Comparison of ENCODE assay signal across 10 mouse cellular contexts in the genomic region with DNA sequence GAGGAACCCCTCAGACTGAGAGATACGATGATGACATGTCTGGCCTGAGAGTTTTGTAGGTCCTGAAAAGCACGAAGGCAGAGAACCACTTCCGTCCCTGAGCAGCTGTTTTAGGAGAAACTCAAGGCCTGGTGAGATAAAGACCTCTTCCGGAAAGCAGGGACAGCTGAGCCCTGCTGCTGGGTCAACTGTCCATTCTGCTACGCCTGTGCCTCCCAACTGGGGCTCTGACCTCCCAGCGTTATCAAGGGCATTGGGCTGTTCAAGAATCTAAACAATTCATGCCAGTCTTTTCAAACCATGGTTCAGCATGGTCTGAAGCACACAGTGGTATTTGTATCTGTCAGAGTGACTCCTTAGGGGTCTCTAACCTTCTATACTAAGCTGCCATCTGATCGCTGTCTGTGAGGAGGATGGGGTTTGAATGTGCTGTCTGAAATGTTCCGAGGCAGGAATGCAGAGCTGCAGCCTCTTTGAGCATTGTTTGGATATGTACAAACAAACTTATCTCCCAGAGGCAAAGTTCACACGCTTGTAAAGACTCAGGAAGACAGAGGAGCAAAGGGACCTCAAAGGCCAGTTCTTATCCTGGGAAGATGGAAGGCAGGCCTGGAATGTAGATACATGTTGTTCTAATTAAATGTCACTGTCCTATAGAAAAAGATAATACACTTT.
A peak's percentile ranks its signal among the peaks of the same experiment; 100 is the strongest.
DNase-seq lines count a peak whose midpoint lies in the region; ATAC-seq and TF ChIP-seq lines count a peak whose summit lies in the region.
"Had no signal": no experiment of that assay in that cellular context is flagged by ENCODE, and none has a peak within 500 bp of the region (broad histone marks: within the 10 kb centered on the region; RNA-seq: fewer than 3 reads in every experiment).

No protein-coding gene starts in this region.

- H3K36me3 ChIP-seq in embryonic facial prominence, embryonic 15.5 days = no peaks in the 10 kb centered on the region
- H3K36me3 ChIP-seq: G1E had no signal

- 50% methylated on average over 9 of the region's 9 CpGs for WGBS in embryonic facial prominence, embryonic 15.5 days
- WGBS in cerebellum, adult 2 months = 69% methylated on average over 9 of the region's 9 CpGs

- ATAC-seq in embryonic facial prominence, embryonic 15.5 days (ENCODE audit: insufficient number of reproducible peaks, low FRiP score, low TSS enrichment, low read depth) = no peak
- ATAC-seq in monocyte, adult 5-6 weeks (replicated peaks; ENCODE audit: insufficient number of reproducible peaks, low FRiP score, low TSS enrichment, poor library complexity, severe bottlenecking) = no peak

- peak overlapping the region; percentile 28; the same call in 1 of the 2 replicates for H3K27ac ChIP-seq in embryonic facial prominence, embryonic 15.5 days (replicated peaks)
- H3K27ac ChIP-seq in cerebellum, adult 2 months (ENCODE audit: insufficient read depth, low read length) = no peak overlapping the region
- H3K27ac ChIP-seq: macrophage had no signal

- H3K4me3 ChIP-seq in embryonic facial prominence, embryonic 15.5 days (replicated peaks) = no peak overlapping the region
- H3K4me3 ChIP-seq in cerebellum, adult 2 months (replicated peaks; ENCODE audit: insufficient read depth, low read depth, low read length) = no peak overlapping the region

- no peaks in the 10 kb centered on the region for H3K9me3 ChIP-seq in embryonic facial prominence, embryonic 15.5 days (replicated peaks)
- H3K9me3 ChIP-seq: G1E had no signal

- H3K4me1 ChIP-seq in embryonic facial prominence, embryonic 15.5 days = peaks cover 22% of the 10 kb centered on the region
- no peaks in the 10 kb centered on the region for H3K4me1 ChIP-seq in cerebellum, adult 2 months (ENCODE audit: control insufficient read depth, insufficient read depth, low read length)

- no peak for TF ChIP-seq CTCF in cerebellum, adult 2 months (IDR thresholded peaks at IDR 0.05; ENCODE audit: borderline replicate concordance, insufficient read depth, low read depth, low read length)

- DNase-seq in kidney, adult 9 months = peak; percentile 17
- DNase-seq in kidney, adult 11 months = no peak
- DNase-seq in kidney, postnatal 14 days = peak; percentile 33
- DNase-seq in lung, postnatal 36 days = peak; percentile 44
- DNase-seq in left cerebral cortex, adult 11 months (ENCODE audit: low spot score) = no peak
- no peak for DNase-seq in cerebellum, adult 2 months

- H3K27me3 ChIP-seq in embryonic facial prominence, embryonic 15.5 days = no peaks in the 10 kb centered on the region
- no peaks in the 10 kb centered on the region for H3K27me3 ChIP-seq in cerebellum, adult 2 months (ENCODE audit: control insufficient read depth, insufficient read depth, low read length)

- no peak for TF ChIP-seq POLR2A in cerebellum, adult 2 months (IDR thresholded peaks at IDR 0.05; ENCODE audit: borderline replicate concordance, insufficient read depth, low read length)

- no peak overlapping the region for H3K4me2 ChIP-seq in embryonic facial prominence, embryonic 15.5 days (replicated peaks)

- no peak overlapping the region for H3K9ac ChIP-seq in embryonic facial prominence, embryonic 15.5 days

Comparison
In these comparisons a context has a peak if more than half of its experiments do, and no peak if none do; other contexts are left out.
1. DNase-seq: peak in kidney, adult 9 months (single experiment), kidney, postnatal 14 days (single experiment) and lung, postnatal 36 days (single experiment); none in kidney, adult 11 months (single experiment), left cerebral cortex, adult 11 months (single experiment) and cerebellum, adult 2 months (0 of 2).